Mouse (Mus musculus): ENCODE results near the gene Ackr3.

DNA sequence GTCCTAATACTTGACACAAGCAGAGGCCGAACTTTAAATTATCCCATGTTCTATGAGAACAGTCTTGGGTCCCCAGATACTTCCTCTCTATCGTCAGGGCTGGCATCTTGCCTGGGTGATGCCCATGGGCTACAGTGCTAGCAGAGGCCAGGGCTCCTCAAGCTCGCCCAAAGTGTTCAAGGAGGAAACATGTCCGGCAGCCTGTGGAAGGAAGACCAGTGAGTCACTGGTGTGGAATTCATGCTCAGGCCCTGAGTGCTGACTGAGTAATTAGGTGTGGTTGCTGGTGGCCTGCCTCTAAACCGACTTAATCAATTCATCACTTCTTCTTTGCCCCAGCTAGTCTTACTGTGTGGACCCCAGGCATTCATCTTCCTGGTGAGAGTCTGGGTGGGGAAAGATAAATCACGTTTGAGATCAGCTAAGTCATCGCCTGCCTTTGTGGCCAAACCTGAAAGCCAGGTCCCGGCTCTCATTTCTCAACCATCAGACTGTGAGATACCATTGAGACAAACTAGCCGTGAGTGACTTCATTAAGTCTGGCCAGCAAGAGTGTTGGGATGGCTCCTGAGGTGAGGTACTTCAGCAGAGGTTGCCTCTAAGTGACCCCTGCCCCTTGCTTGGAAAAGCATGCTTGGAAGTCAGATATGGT lies 21.9 kb downstream of the Ackr3 start:
- TF ChIP-seq CTCF (IDR thresholded peaks at IDR 0.05; ENCODE audit: extremely low read depth, insufficient read depth, insufficient read length, insufficient replicate concordance) (no peak), POLR2A (IDR thresholded peaks at IDR 0.05; ENCODE audit: low read depth, low read length) (no peak)
